In the genomic region with DNA sequence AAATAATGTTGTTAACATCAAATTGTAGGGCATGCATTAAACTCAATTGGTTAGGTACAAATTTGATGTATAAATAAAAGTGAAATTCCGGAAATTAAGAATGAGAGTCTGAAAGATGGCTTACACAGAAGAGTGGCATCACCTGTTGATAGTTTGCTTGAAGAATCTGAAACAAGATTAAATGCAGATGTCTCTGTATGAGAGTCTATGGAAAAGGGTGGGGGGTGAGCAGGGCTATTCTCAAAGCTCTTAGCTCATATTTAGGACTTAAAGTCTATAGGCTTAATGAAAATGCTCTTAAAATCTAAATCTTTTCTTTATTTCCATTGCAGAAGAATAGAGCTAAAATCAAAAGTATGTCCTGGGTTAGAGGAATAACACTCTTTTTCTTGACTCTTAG, we compare ENCODE assay signal across 27 mouse cellular contexts. TPM values are rescaled to one million over a fixed set of nuclear protein-coding genes. Genes with fewer than 3 reads are reported as not detected.
DNase-seq lines count a peak whose midpoint lies in the region; ATAC-seq and TF ChIP-seq lines count a peak whose summit lies in the region.
"Had no signal": no experiment of that assay in that cellular context is flagged by ENCODE, and none has a peak within 500 bp of the region (broad histone marks: within the 10 kb centered on the region; RNA-seq: fewer than 3 reads in every experiment).

No protein-coding gene starts in this region.

- no peak for TF ChIP-seq POLR2A in limb, embryonic 14.5 days (IDR thresholded peaks at IDR 0.05; ENCODE audit: borderline replicate concordance, extremely low read depth, insufficient read depth, insufficient read length)

- 54% methylated on average over 1 of the region's 1 CpGs for WGBS in embryonic facial prominence, embryonic 11.5 days
- 63% methylated on average over 1 of the region's 1 CpGs for WGBS in embryonic facial prominence, embryonic 10.5 days
- 86% methylated on average over 1 of the region's 1 CpGs for WGBS in neural tube, embryonic 11.5 days
- WGBS in neural tube, embryonic 15.5 days, result 90% methylated on average over 1 of the region's 1 CpGs
- WGBS in embryonic facial prominence, embryonic 13.5 days, result 48% methylated on average over 1 of the region's 1 CpGs
- WGBS in limb, embryonic 14.5 days, result 67% methylated on average over 1 of the region's 1 CpGs

- DNase-seq in embryonic facial prominence, embryonic 11.5 days (ENCODE audit: low spot score), result peak; percentile 63
- DNase-seq in embryonic facial prominence, embryonic 10.5 days (ENCODE audit: low spot score), result no peak
- peak; percentile 12 for DNase-seq in neural tube, embryonic 11.5 days (ENCODE audit: low spot score)
- DNase-seq in limb, embryonic 14.5 days (ENCODE audit: low spot score), result peak; percentile 44
- no peak for DNase-seq in adrenal gland, adult 2 months
- DNase-seq in urinary bladder, adult 2 months (ENCODE audit: low spot score), result no peak
- DNase-seq: adrenal gland, adult 8-10 months; adrenal gland, postnatal 14 days; adrenal gland, postnatal 36 days; cerebellum, adult 11-12 months; cerebellum, adult 2 months; cerebellum, adult 9-10 months; cerebellum, postnatal 10 days; cerebellum, postnatal 25 days had no signal

- no peaks in the 10 kb centered on the region for H3K4me1 ChIP-seq in embryonic facial prominence, embryonic 11.5 days (ENCODE audit: control insufficient read depth, insufficient read depth, low read length)
- H3K4me1 ChIP-seq in embryonic facial prominence, embryonic 10.5 days, result peaks cover 16% of the 10 kb centered on the region; the same call in 1 of the 2 replicates
- no peaks in the 10 kb centered on the region for H3K4me1 ChIP-seq in neural tube, embryonic 11.5 days (ENCODE audit: control insufficient read depth, insufficient read depth, low read length)
- no peaks in the 10 kb centered on the region for H3K4me1 ChIP-seq in neural tube, embryonic 15.5 days
- H3K4me1 ChIP-seq in embryonic facial prominence, embryonic 13.5 days, result peaks cover 4% of the 10 kb centered on the region; the same call in 1 of the 2 replicates
- H3K4me1 ChIP-seq in limb, embryonic 14.5 days (ENCODE audit: control insufficient read depth, insufficient read depth, low read length), result peaks cover 15% of the 10 kb centered on the region
- H3K4me1 ChIP-seq: forebrain, embryonic 10.5 days; forebrain, embryonic 12.5 days had no signal

- no peak overlapping the region for H3K4me2 ChIP-seq in embryonic facial prominence, embryonic 11.5 days (ENCODE audit: low read depth, low read length)
- H3K4me2 ChIP-seq in neural tube, embryonic 11.5 days (ENCODE audit: low read depth), result no peak overlapping the region
- no peak overlapping the region for H3K4me2 ChIP-seq in neural tube, embryonic 15.5 days
- H3K4me2 ChIP-seq in embryonic facial prominence, embryonic 13.5 days, result no peak overlapping the region
- H3K4me2 ChIP-seq in limb, embryonic 14.5 days (replicated peaks; ENCODE audit: low read depth, low read length, severe bottlenecking), result no peak overlapping the region
- H3K4me2 ChIP-seq: embryonic facial prominence, embryonic 15.5 days; forebrain, embryonic 12.5 days had no signal

- H3K9ac ChIP-seq in embryonic facial prominence, embryonic 11.5 days (replicated peaks; ENCODE audit: low read length), result no peak overlapping the region
- H3K9ac ChIP-seq in neural tube, embryonic 11.5 days (ENCODE audit: low read length), result no peak overlapping the region
- H3K9ac ChIP-seq in neural tube, embryonic 15.5 days (replicated peaks), result no peak overlapping the region
- H3K9ac ChIP-seq in embryonic facial prominence, embryonic 13.5 days, result no peak overlapping the region
- H3K9ac ChIP-seq in limb, embryonic 14.5 days (ENCODE audit: low read depth, low read length, severe bottlenecking), result no peak overlapping the region
- H3K9ac ChIP-seq: embryonic facial prominence, embryonic 15.5 days; forebrain, embryonic 12.5 days had no signal

- H3K27me3 ChIP-seq in embryonic facial prominence, embryonic 11.5 days (ENCODE audit: control insufficient read depth, insufficient read depth, low read length), result no peaks in the 10 kb centered on the region
- no peaks in the 10 kb centered on the region for H3K27me3 ChIP-seq in embryonic facial prominence, embryonic 10.5 days (replicated peaks; ENCODE audit: low read depth, poor library complexity, severe bottlenecking)
- no peaks in the 10 kb centered on the region for H3K27me3 ChIP-seq in neural tube, embryonic 11.5 days (ENCODE audit: control insufficient read depth, insufficient read depth, low read length)
- H3K27me3 ChIP-seq in neural tube, embryonic 15.5 days (replicated peaks), result no peaks in the 10 kb centered on the region
- H3K27me3 ChIP-seq in embryonic facial prominence, embryonic 13.5 days, result no peaks in the 10 kb centered on the region
- H3K27me3 ChIP-seq in limb, embryonic 14.5 days (ENCODE audit: control insufficient read depth, insufficient read depth, low read length), result no peaks in the 10 kb centered on the region
- H3K27me3 ChIP-seq: embryonic facial prominence, embryonic 15.5 days; forebrain, embryonic 12.5 days had no signal

- no peaks in the 10 kb centered on the region for H3K36me3 ChIP-seq in embryonic facial prominence, embryonic 11.5 days (replicated peaks; ENCODE audit: control insufficient read depth, insufficient read depth, low read depth, low read length)
- H3K36me3 ChIP-seq in embryonic facial prominence, embryonic 10.5 days (replicated peaks), result no peaks in the 10 kb centered on the region
- H3K36me3 ChIP-seq in neural tube, embryonic 11.5 days (ENCODE audit: control insufficient read depth, insufficient read depth, low read length), result no peaks in the 10 kb centered on the region
- no peaks in the 10 kb centered on the region for H3K36me3 ChIP-seq in neural tube, embryonic 15.5 days
- H3K36me3 ChIP-seq in embryonic facial prominence, embryonic 13.5 days, result no peaks in the 10 kb centered on the region
- no peaks in the 10 kb centered on the region for H3K36me3 ChIP-seq in limb, embryonic 14.5 days (ENCODE audit: control insufficient read depth, insufficient read depth, low read length)
- H3K36me3 ChIP-seq: embryonic facial prominence, embryonic 15.5 days; forebrain, embryonic 10.5 days; forebrain, embryonic 12.5 days had no signal

- H3K27ac ChIP-seq in embryonic facial prominence, embryonic 11.5 days (replicated peaks; ENCODE audit: low read depth, low read length), result no peak overlapping the region
- H3K27ac ChIP-seq in embryonic facial prominence, embryonic 10.5 days (replicated peaks), result no peak overlapping the region
- no peak overlapping the region for H3K27ac ChIP-seq in neural tube, embryonic 11.5 days (ENCODE audit: low read depth, low read length)
- no peak overlapping the region for H3K27ac ChIP-seq in neural tube, embryonic 15.5 days (replicated peaks)
- peak overlapping the region; percentile 28; the same call in 1 of the 2 replicates for H3K27ac ChIP-seq in embryonic facial prominence, embryonic 13.5 days
- H3K27ac ChIP-seq in limb, embryonic 14.5 days (replicated peaks; ENCODE audit: low read depth, low read length), result no peak overlapping the region
- H3K27ac ChIP-seq: embryonic facial prominence, embryonic 15.5 days; forebrain, embryonic 10.5 days; forebrain, embryonic 12.5 days had no signal

- H3K9me3 ChIP-seq in embryonic facial prominence, embryonic 11.5 days (replicated peaks; ENCODE audit: control insufficient read depth, low read length), result no peaks in the 10 kb centered on the region
- H3K9me3 ChIP-seq in embryonic facial prominence, embryonic 10.5 days, result no peaks in the 10 kb centered on the region
- no peaks in the 10 kb centered on the region for H3K9me3 ChIP-seq in neural tube, embryonic 11.5 days (ENCODE audit: control insufficient read depth, low read length)
- H3K9me3 ChIP-seq in neural tube, embryonic 15.5 days (replicated peaks), result no peaks in the 10 kb centered on the region
- no peaks in the 10 kb centered on the region for H3K9me3 ChIP-seq in embryonic facial prominence, embryonic 13.5 days
- no peaks in the 10 kb centered on the region for H3K9me3 ChIP-seq in limb, embryonic 14.5 days (ENCODE audit: control insufficient read depth, low read length)
- H3K9me3 ChIP-seq: embryonic facial prominence, embryonic 15.5 days; forebrain, embryonic 10.5 days; forebrain, embryonic 12.5 days had no signal

- no peak overlapping the region for H3K4me3 ChIP-seq in embryonic facial prominence, embryonic 11.5 days (ENCODE audit: low read depth, low read length)
- no peak overlapping the region for H3K4me3 ChIP-seq in embryonic facial prominence, embryonic 10.5 days
- no peak overlapping the region for H3K4me3 ChIP-seq in neural tube, embryonic 11.5 days (ENCODE audit: low read depth, low read length)
- H3K4me3 ChIP-seq in neural tube, embryonic 15.5 days (replicated peaks), result no peak overlapping the region
- H3K4me3 ChIP-seq in embryonic facial prominence, embryonic 13.5 days, result no peak overlapping the region
- H3K4me3 ChIP-seq in limb, embryonic 14.5 days (replicated peaks; ENCODE audit: low read length), result no peak overlapping the region
- H3K4me3 ChIP-seq: embryonic facial prominence, embryonic 15.5 days; erythroblast, embryonic 14.5 days; forebrain, embryonic 10.5 days; forebrain, embryonic 12.5 days had no signal

- no peak for ATAC-seq in embryonic facial prominence, embryonic 11.5 days (replicated peaks; ENCODE audit: insufficient number of reproducible peaks, low FRiP score, low TSS enrichment, low read depth)
- ATAC-seq in neural tube, embryonic 11.5 days (ENCODE audit: insufficient read depth, low FRiP score, low TSS enrichment), result no peak
- ATAC-seq in neural tube, embryonic 15.5 days (ENCODE audit: low FRiP score), result no peak
- ATAC-seq in embryonic facial prominence, embryonic 13.5 days (ENCODE audit: insufficient number of reproducible peaks, insufficient read depth, low FRiP score, low TSS enrichment, low read depth), result no peak
- peak; percentile 54; the same call in 1 of the 2 replicates for ATAC-seq in limb, embryonic 14.5 days (ENCODE audit: low FRiP score, low read depth)
- ATAC-seq: forebrain, embryonic 14.5 days; forebrain, embryonic 16.5 days had no signal

RNA-seq across cellular contexts. Expression of a gene that starts 11.0 kb away (rescaled TPM):
- polyA plus RNA-seq in embryonic facial prominence, embryonic 11.5 days (2014; fragmentation: Nextera tagmentation; extraction: Ambion mirVana), result 1.3 and 3.2 TPM in 2 replicates
- 0.20 and 0.34 TPM in 2 replicates for polyA plus RNA-seq in embryonic facial prominence, embryonic 10.5 days (2016; fragmentation: Nextera tagmentation; extraction: Ambion mirVana)
- polyA plus RNA-seq in neural tube, embryonic 11.5 days (2014; fragmentation: Nextera tagmentation; extraction: Ambion mirVana), result 0.13 and 0.20 TPM in 2 replicates
- 0.13 and 0.28 TPM in 2 replicates for polyA plus RNA-seq in neural tube, embryonic 15.5 days (2015; fragmentation: Nextera tagmentation; extraction: Ambion mirVana)
- polyA plus RNA-seq in embryonic facial prominence, embryonic 13.5 days (2015; fragmentation: Nextera tagmentation; extraction: Ambion mirVana), result 12.7 and 17.0 TPM in 2 replicates
- 119 and 122 TPM in 2 replicates for polyA plus RNA-seq in limb, embryonic 14.5 days (2012; rRNA removed)
- 151 and 180 TPM in 2 replicates for polyA plus RNA-seq in limb, embryonic 14.5 days (2014; fragmentation: Nextera tagmentation; extraction: Ambion mirVana)
- not detected for total RNA-seq in adrenal gland, adult 2 months (2021)
- not detected in 2 replicates for polyA plus RNA-seq in adrenal gland, adult 2 months (2012; rRNA removed)
- 0.22 and 0.48 TPM in 2 replicates for polyA plus RNA-seq in urinary bladder, adult 2 months (2012; rRNA removed)
- total RNA-seq: adrenal gland, adult 8-10 months; adrenal gland, postnatal 14 days; adrenal gland, postnatal 36 days; ES-E14; MEL had no signal
- polyA plus RNA-seq: C2C12; cerebellum, adult 2 months; cortical plate, adult 2 months; erythroblast, embryonic 14.5 days; forebrain, embryonic 10.5 days; forebrain, embryonic 14.5 days; forebrain, embryonic 16.5 days; frontal cortex, adult 2 months had no signal

RNA-seq across cellular contexts. Expression of a gene that starts 30.8 kb away (rescaled TPM):
- polyA plus RNA-seq in embryonic facial prominence, embryonic 11.5 days (2014; fragmentation: Nextera tagmentation; extraction: Ambion mirVana), result 106 and 116 TPM in 2 replicates
- polyA plus RNA-seq in embryonic facial prominence, embryonic 10.5 days (2016; fragmentation: Nextera tagmentation; extraction: Ambion mirVana), result 18.8 and 33.3 TPM in 2 replicates
- polyA plus RNA-seq in neural tube, embryonic 11.5 days (2014; fragmentation: Nextera tagmentation; extraction: Ambion mirVana), result 49.6 and 58.9 TPM in 2 replicates
- 27.7 and 49.7 TPM in 2 replicates for polyA plus RNA-seq in neural tube, embryonic 15.5 days (2015; fragmentation: Nextera tagmentation; extraction: Ambion mirVana)
- polyA plus RNA-seq in embryonic facial prominence, embryonic 13.5 days (2015; fragmentation: Nextera tagmentation; extraction: Ambion mirVana), result 240 and 242 TPM in 2 replicates
- polyA plus RNA-seq in limb, embryonic 14.5 days (2012; rRNA removed), result 402 and 410 TPM in 2 replicates
- polyA plus RNA-seq in limb, embryonic 14.5 days (2014; fragmentation: Nextera tagmentation; extraction: Ambion mirVana), result 586 and 602 TPM in 2 replicates
- 10 to 100 TPM; 17.5 to 19.2 TPM for total RNA-seq in adrenal gland, adult 2 months (2021)
- 2.1 and 2.8 TPM in 2 replicates for polyA plus RNA-seq in adrenal gland, adult 2 months (2012; rRNA removed)
- polyA plus RNA-seq in urinary bladder, adult 2 months (2012; rRNA removed), result 387 and 481 TPM in 2 replicates
- total RNA-seq: ES-E14, MEL had no signal
- polyA plus RNA-seq: C2C12; erythroblast, embryonic 14.5 days had no signal

RNA-seq across cellular contexts. Expression of a gene that starts 48.2 kb away (rescaled TPM):
- 2.0 and 2.1 TPM in 2 replicates for polyA plus RNA-seq in embryonic facial prominence, embryonic 11.5 days (2014; fragmentation: Nextera tagmentation; extraction: Ambion mirVana)
- 0.19 and 0.30 TPM in 2 replicates for polyA plus RNA-seq in embryonic facial prominence, embryonic 10.5 days (2016; fragmentation: Nextera tagmentation; extraction: Ambion mirVana)
- 0.99 and 1.1 TPM in 2 replicates for polyA plus RNA-seq in neural tube, embryonic 11.5 days (2014; fragmentation: Nextera tagmentation; extraction: Ambion mirVana)
- 1.5 and 5.4 TPM in 2 replicates for polyA plus RNA-seq in neural tube, embryonic 15.5 days (2015; fragmentation: Nextera tagmentation; extraction: Ambion mirVana)
- 2.6 and 3.1 TPM in 2 replicates for polyA plus RNA-seq in embryonic facial prominence, embryonic 13.5 days (2015; fragmentation: Nextera tagmentation; extraction: Ambion mirVana)
- 78.1 and 79.8 TPM in 2 replicates for polyA plus RNA-seq in limb, embryonic 14.5 days (2012; rRNA removed)
- 25.6 and 38.4 TPM in 2 replicates for polyA plus RNA-seq in limb, embryonic 14.5 days (2014; fragmentation: Nextera tagmentation; extraction: Ambion mirVana)
- under 1 TPM; 0.49 to 0.55 TPM for total RNA-seq in adrenal gland, adult 2 months (2021)
- not detected in 2 replicates for polyA plus RNA-seq in adrenal gland, adult 2 months (2012; rRNA removed)
- 0.50 and 0.83 TPM in 2 replicates for polyA plus RNA-seq in urinary bladder, adult 2 months (2012; rRNA removed)
- total RNA-seq: ES-E14, MEL had no signal
- polyA plus RNA-seq: C2C12; erythroblast, embryonic 14.5 days; frontal cortex, adult 2 months had no signal

Comparison
In these comparisons a context has a peak if more than half of its experiments do, and no peak if none do; other contexts are left out.
1. DNase-seq: peak in embryonic facial prominence, embryonic 11.5 days (single experiment), neural tube, embryonic 11.5 days (single experiment) and limb, embryonic 14.5 days (single experiment); none in embryonic facial prominence, embryonic 10.5 days (single experiment), adrenal gland, adult 2 months (single experiment) and urinary bladder, adult 2 months (single experiment).